Mouse (Mus musculus) embryo, embryonic 10 days (tissue): ENCODE data around the gene Crhr2.
A peak's percentile ranks its signal among the peaks of the same experiment; 100 is the strongest.

Experiments
- DNase-seq: peaks from one replicate; pipeline ENCODE4 v3.0.0-alpha.2; 2015; ENCODE audit warnings: low spot score

Gene Crhr2

DNA sequence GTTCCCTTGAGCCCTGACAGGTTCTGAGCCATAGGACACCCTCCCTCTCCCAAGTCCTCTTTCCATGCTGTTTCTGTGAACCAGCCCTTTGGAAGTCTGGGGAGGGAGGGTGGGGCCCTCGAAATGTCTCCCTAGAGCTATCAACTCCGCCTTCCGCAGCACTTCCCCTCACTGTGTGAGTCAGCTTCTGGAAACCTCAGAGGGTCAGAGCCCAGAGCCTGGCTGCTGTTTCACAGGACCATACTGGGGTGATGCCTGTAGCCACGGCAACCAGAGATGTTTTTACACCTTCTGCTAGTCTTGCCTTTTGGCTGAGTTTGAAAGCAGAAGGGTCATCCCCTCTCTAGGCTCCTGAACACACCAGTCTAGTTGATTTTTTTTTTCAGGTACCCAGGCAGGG is 9.8 kb downstream of the Crhr2 start:
- no peak for DNase-seq

DNA sequence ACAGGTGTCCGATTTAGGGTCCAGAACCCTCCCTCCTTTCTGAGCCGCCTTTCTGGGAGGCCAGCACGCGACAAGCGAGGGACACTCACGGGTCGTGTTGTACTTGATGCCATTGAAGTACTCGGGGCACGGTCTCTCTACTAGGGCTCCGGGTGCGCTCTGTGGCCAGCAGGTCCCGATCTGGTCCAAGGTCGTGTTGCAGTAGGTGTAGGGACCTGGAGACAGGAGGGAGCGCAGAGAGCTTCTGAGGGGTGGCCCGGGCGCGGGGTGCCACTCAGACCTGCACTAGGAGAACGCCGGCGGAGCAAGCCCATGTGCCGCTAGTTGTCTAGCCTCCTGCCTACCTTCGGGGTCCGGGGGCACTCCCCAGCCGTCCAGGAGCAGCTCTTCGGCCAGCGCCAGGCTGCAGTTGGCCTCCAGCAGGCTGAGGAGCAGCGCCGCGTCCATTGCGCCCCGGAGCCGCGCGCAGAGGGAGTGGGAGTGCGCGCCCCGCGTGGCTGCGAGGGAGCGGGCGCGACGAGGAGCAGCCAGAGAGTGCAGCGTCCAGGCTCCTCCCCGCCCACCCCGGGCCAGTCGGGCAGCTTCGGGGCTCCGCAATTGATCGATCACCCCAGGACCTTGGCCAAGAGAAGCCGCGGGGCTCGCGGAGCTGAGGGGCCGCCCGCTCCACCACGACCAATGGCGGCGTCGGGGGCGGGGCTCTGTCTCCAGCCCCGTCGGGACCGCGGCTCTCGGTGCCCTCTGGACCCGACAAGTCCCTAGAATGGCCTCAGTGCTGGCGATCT is 15.3 kb downstream of the Crhr2 start:
- DNase-seq: peak; percentile 45

DNA sequence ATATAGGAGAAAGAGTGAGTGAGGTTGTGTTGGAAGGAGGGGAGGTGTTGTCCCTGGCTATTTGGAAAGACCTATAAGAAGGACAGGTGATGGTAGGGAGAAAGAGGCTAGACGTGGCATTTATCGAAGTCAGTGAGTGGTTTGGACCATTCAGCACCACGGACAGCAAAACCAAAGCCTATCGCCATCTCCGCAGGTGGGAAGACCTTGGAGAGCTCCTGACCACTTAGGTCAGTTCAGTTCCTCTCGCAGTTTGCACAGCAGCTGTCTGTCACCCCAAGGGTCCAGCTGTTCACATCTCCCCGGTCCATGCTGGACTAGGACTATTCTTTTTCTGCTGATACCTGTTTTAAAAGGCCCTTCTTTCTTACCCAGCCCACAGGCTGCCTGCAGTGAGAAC is 24.5 kb downstream of the Crhr2 start:
- DNase-seq: peak; percentile 89

DNA sequence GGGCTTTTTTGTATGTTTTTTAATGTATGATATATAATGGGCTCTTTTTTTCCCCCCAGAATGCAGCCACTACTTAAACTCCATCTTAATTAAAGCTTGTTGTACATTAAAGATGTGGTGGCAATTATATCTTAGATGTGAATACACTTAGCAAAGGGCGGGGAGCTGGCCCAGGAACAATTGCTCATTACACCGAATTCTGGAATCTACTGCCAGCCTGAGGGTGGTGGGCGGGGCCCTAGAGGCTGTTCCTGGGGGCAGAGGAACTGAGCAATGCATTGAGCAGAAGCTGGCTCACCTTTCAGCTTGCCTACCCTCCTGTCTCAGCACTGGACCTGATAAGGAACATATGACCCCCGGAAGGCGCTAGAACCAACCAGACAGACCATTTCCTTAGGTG is 34.2 kb downstream of the Crhr2 start:
- DNase-seq: no peak

DNA sequence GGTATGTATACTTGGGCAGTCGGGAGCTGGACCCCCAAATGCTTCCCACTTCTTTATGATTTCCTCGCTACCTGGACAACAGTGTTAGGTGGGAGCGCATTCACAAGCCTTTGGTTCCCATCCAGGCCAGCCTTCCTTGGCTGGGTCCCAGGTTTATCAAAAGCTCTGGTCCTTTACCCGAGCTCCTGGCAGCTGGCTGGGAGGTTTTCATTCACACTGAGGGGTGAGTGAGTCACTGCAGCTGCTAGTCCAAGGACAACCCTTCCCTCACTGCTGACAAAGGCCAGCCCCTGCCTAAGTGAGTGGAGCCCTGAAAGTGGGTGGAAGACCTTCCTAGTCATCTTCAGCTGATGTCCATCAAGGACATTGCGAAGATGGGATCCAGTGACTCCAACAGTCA is 34.8 kb downstream of the Crhr2 start:
- no peak for DNase-seq

DNA sequence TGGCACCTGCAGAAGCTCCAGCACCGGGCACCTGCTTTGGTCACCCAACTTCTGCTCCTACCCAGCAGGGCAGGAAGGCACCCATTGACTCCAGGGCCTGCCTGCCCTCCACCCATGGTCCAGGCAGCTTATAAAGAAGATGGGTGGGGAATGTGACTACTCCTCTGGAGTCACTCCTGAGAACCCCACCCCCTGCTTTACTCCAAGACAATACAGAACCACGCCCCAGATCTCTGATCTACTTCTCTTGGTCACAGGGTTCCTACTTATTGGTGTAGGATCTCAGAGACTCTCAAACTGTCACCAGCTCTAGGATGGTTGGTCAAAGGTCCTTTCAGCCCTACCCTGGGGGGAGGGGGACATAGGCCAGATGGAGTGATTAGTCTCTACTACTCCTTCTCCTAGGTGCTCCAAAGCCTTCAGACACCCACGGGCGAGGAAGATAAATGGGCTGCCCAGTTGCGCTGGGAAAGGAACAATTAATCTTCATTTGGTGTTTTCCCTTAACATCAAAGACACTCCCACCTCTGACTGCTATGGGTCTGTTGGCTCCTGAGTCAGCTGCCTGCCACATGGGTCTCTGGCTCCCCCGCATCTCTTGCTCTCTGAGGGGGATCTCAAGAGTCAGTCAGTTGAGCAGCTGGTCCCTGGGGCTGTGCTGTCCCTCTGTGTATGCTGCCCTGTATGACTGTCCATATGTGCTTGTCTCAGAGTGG is 39.2 kb downstream of the Crhr2 start:
- DNase-seq: peak; percentile 27

DNA sequence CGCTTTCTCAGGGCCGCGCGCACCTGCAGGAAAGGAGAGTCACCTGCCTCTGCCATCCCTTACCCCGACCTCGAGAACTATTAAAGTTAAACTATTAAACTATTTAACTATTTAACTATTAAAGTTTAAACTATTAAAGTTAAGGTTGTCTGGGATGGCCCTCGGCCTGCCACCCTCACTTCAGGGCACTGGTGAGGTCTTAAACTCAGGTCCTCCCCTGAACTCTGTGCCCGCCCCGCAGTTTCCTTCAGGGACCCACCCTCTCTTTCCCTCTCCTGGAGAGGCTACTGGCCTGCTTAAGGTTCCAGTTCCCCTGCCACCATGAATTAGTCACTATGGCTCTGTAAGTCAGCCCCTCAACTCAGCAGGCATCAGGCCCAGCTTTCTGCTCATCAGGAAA is 41.4 kb downstream of the Crhr2 start:
- DNase-seq: no peak

DNA sequence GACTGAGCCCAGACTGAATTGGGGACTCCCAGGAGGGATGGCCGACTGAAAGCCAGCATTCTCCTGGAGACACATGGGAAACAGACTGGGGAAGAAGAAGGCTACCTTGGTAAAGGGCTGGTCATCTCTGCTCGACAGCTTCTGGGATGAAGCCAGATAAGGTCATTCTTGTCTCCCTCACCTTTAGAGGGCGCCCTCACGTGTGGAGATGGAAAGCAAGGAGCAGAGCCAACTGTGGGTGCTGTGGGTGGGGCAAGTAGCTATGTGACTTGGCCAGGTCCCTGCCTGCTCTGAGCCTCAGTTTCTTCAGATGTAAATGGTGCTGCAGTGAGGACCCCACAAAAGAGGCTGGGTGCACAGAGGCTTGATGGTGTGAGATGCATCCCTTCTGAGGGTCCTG is 42.2 kb downstream of the Crhr2 start:
- DNase-seq: no peak

DNA sequence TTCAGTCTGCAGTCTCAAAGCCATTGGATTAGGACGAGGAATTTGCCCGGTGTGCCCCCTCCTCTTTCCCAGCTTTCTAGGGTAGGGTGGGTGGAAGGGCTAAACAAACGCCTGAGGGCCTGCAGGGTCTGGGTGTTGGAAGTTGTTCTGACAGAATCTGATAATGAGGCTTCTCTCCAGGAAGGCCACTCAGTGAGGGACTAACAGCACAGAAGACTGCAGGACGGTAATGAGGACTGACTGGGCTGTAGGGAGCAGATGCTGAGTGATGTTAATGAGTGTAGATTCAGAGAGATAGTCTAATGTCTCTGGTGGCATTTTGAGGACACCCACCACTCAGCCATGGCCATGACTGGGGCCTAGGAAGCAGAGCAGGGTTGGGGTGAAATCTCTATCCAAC is 45.5 kb downstream of the Crhr2 start:
- no peak for DNase-seq

DNA sequence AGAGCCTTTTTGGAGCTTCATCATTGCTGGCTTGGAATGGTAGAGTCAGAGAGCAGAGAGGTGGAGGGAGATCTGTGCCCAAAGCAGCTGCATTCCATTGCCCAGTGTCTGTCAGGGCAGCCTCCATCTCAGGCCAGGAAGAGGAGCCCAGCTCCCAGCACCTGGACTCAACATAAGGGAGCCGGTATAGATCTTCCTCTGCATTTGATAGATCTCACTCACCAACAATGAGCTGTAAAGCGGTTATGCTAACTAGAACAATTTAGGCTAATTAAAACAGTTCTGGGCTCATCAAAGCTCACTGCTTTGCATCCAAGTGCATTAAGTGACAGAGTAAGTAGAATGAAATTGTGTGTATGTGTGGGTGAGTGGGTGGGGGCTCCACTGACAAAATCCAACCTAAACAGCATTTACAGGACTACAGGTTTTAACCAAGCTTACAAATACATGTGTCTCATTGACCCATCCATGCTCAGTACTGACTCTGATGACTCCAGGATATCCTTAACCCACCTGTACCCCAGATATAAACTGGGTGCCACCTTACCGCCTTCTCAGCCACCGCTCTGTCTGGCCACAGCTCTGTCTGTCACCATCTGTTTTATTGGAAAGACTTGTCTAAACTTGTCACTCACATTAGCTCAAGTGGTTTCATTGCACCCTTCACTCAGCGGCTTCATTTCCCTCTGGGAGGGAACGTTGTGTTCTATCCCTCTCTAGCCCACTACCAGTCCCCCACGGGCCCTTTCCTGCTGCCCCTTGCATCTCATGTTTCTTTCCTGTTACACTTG is 50.4 kb downstream of the Crhr2 start:
- no peak for DNase-seq

DNA sequence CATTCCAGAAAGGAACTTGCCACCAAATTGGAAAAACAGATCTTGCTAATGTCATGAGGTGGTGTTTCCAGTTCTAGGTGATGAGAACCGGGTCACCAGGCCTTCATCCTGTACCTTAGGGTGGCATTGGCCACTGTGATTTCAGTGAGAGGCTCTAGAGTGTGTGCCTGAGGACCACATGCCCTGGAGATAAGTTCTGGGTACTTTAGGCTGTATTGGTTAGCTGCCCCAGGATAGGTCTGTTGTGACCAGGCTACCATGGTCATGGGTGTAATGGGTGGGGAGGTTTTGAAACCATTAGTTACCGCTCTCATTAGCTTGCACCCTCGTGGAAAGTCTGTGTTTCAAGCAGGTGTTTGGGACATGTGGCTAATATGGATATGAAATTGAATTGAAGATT is 51.4 kb downstream of the Crhr2 start:
- no peak for DNase-seq

DNA sequence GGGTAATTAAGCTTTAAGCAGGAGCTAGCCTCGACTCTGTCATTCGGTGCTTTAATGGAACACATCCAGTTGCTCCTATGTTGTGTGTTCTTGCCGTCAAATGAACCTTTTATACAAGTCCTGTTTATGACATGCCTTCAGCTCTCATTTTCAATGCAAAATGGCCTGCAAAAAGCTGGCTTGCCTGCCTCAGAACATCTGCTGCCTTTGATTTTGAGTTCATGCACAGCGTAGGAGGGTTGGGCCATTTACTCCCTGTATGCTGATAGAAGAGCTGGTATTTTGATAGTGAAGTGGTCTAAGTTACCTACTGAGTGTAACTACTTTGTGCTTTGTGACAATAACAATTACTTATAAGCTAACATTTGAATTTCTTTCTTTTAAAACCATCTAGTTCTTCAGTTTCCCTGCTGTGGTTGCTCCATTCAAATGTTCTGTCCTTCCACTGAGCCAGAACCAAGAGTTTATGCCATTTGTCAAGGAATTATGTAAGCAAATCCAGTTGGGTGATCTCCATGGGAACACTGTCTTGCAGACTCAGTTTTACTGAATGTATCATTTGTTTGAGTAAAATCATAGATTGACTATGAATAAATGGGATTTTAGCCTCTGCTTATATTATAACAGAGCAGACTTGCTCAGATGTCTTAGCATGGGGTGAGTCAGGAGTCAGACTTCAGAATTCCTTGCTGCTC is 56.1 kb downstream of the Crhr2 start:
- DNase-seq: no peak

DNA sequence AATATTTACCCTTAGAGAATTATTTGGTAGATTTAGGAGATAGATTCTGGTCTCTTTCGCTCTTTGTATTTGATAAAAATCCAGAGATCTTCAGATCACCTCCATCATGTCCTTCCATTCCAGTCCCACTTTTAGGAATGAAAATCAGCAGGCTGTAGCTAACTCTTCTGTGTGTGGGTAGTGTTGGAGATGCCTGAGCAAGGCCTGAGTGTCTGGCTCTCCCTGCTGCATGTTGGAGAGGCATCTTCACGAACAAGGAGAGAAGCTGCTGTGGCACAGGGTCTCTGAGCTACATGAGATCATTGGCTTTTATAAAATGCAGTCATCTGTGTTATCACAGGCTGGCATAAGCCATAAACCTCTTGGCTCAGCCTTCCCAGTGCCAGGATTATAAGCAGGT is 66.9 kb downstream of the Crhr2 start:
- DNase-seq: no peak

DNA sequence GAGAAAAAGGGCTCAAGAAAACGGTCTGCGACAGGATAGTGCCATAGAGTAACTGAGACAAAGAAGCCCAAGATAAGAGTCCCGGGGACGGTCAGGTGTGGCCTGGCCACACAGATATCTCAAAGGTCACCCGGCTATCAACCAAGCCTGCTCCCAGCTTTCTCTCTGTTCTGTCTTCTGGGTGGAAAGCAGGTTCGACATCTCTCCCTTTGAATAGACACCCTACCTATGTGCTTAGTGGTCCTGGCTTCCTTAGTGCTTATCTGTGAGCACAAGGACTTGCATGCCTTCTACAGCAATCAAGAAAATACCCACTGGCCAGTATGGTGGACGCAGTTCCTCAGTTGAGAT is 68.4 kb downstream of the Crhr2 start:
- DNase-seq: no peak

DNA sequence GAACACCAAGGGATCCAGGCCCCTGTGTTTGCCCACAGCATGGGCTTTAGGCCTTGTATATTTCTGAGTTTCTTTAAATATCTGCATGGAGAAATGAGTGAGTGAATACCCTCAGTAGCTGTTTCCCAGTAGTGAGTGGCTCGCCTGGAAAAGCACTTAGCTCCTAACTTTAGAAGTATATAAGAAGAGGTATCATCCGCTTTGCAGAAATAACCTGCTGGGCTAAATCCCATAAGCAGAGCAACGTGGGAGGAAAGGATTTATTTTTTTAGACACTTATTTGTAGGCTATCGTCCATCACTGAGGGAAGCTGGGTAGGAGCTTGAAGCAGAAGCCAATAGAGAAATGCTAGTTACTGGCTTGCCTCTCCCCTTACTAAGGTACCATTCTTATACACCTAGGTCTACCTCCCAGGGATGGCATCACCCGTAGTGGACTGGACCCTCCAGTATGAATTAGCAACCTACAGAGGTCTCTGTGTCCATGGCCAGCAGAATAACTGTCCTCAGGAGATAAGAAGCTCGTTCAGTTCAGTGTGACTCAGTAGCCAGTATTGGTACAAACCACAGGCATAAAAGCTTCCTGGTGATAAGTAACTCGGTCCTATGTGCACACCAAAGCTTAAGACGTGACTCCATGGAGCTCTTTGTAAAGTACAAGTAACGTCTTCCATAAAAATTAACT is 68.9 kb downstream of the Crhr2 start:
- DNase-seq: no peak

DNA sequence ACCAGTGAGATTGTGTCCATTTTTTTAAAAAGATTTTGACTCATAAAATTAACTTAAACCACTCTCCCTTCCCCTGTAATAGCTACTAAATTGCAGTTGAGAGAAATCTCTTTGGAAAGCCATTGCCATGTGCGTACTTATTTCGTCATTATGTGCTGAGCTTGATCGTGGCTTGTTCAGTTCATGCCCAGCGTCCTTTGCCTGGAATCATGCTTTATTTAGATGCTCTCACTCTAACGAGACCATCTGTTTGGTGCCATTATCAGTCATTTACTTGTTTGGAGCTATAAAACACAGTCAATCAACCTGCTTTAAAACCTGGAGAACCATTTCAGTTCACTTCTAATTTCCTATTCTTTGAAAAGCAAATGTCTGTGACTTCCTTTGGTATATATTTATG is 70.6 kb downstream of the Crhr2 start:
- DNase-seq: no peak

DNA sequence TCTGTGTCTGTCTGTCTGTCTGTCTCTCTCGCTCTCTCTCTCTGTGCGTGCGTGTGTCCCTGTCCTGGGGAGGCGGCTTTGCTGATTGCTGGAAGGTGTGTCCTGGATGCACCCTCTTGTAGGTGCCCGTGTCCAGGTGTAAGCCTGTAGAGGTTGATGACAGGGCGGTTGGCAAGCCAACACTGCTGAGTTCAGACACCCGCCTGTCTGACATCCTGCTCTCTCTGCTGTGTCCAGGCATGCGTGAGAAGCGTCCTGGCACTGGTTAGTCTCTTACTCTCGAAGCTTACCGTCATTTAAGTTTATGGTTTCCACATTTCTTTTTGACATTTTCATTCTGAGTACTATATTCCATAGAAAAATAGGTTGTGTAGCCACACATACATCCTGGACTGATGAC is 71.5 kb downstream of the Crhr2 start:
- DNase-seq: no peak

DNA sequence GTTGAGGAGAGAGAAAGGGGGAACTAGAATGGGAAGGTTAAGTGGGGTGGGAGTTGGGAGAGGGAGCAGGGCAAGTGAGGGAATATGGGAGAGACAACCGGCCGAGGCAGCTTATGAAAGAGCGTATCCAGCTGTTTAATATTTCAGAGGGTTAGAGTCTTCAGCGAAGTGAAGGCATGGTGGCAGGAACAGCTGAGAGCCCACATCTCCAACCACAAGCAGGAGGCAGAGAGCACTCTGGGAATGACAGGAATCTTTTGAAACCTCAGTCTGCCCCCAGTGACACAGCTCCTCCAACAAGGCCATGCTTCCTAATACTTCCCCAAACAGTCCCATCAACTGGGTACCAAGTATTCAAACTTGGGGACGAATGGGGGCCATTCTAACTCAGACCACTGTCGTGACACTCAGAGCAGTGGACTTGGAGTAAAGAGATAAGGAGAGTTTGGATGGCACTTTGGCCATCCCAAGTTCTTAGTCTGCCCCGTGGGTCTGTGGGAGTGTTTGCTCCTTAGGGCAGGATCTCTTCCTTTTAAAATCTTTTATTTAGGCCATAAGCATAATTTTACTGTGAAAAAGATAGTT is 72.5 kb downstream of the Crhr2 start:
- DNase-seq: no peak

DNA sequence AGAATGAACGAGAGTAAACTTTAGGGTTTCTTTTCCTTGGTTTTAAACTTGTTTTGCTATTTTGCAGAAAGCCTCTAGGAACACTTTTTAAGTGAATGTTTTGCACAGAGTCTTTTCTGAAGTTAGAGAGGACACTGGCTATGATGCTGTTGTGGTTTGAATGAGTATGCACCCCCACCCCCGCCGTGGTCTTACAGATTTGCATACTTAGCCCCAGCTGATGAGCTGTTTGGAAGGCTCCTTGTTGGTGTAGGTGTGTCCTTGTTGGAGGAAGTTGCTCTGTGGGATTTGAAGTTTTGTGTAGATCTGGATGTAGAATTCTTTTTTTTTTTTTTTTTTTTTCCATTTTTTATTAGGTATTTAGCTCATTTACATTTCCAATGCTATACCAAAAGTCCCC is 75.4 kb downstream of the Crhr2 start:
- DNase-seq: no peak

DNA sequence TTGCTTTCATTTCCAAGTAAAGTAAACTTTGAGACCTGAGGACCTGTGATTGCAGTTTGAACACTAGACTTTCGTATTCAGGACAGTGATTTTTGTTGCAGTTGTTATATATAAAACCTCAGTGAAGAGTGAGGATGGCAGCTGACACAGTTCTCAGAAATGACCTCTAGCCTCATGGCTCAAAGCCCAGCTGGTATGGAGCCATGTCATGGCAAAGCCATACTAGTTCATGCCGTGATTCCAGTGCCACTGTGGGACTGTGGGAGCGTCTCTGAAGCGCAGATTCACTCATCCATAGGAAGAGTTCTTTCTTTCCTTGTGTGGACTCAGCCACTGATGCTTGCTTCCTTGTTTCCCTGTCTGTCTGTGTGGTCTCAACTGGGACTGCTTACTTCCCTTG is 78.3 kb downstream of the Crhr2 start:
- DNase-seq: no peak

DNA sequence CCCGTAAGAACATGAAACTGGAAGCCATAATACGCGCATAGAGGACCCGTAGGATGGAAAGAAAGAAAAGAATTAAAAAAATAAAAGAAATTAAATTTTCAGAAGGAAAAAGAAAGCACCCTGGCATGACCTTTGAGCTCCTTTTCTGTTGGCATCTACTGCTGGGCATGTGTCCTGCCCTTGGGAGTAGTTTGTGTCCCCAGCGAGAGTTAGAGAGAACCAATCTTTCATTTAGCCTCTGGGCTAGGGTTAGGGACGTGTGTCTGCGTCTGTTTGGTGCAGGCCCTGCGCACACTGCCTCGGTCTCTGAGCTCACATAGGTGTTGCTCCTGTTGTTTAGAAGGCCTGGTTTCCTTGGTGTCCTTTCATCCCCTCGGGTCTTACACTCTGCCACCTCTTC is 83.6 kb downstream of the Crhr2 start:
- no peak for DNase-seq

DNA sequence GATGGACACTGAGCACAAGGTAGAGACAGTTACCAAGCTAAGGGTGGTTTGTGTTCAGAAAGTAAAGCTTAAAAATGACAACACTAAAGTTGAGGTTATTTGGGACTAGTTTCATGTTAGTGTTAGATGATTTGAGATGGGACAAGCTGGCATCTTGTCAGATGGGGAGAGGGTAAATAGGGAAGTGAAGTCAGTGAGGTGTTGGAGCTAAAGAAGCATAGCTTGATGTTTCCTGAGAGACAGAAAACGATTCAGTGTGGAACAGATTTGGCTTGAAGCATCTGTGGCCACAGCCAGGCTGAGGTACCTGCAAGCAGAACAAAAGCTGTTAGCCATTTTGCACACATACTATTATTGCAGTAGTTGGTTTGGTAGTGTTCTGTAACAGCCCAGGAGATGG is 87.5 kb downstream of the Crhr2 start:
- no peak for DNase-seq
